Mouse (Mus musculus): ENCODE measurements around the gene Tjp3. TPM values are rescaled to one million over a fixed set of nuclear protein-coding genes. Genes with fewer than 3 reads are reported as not detected.

Tjp3 gene
- polyA plus RNA-seq, 1 experiment from 2014 or later = 21.6 TPM

DNA sequence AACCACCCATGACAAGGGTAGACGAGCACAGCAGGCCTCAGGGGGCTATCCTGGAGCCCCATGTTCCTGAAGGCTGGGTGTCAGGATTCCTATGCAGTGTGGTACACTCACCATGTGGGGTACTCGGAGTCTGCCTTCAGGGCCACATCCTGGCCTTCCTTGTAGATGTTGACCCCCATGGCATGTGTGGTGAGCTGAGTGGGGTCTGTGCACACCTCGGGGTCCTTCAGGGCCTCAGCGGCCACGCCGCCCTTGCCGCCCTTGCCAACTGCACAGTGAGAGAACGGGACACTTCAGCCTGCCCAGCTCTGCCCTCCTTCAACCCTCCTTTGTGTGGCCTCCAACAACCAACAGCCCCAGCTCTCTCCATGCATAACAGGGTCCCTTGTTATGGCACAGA, 25.8 kb downstream of the Tjp3 start:
- peaks cover 6% of the 10 kb centered on the region for H3K4me1 ChIP-seq (ENCODE audit: control insufficient read depth, insufficient read depth, low read length)
- H3K9me3 ChIP-seq (ENCODE audit: control insufficient read depth, low read depth, low read length) = peaks cover 3% of the 10 kb centered on the region; the same call in 1 of the 2 replicates
- H3K9ac ChIP-seq (replicated peaks; ENCODE audit: low read depth, low read length) = no peak overlapping the region
- H3K36me3 ChIP-seq (ENCODE audit: control insufficient read depth, insufficient read depth, low read length) = peaks cover 24% of the 10 kb centered on the region; the same call in 1 of the 2 replicates
- WGBS = 94% methylated on average over 8 of the region's 8 CpGs
- H3K27me3 ChIP-seq (ENCODE audit: control insufficient read depth, insufficient read depth, low read length) = no peaks in the 10 kb centered on the region
- ATAC-seq (ENCODE audit: insufficient number of reproducible peaks, insufficient read depth, low FRiP score, low read depth) = no peak
- no peak overlapping the region; the same call in 1 of the 2 replicates for H3K4me3 ChIP-seq (ENCODE audit: low read depth, low read length)
- no peak overlapping the region for H3K27ac ChIP-seq (ENCODE audit: low read length)
- peak overlapping the region; percentile 60 for H3K4me2 ChIP-seq (replicated peaks; ENCODE audit: low read depth, low read length)

DNA sequence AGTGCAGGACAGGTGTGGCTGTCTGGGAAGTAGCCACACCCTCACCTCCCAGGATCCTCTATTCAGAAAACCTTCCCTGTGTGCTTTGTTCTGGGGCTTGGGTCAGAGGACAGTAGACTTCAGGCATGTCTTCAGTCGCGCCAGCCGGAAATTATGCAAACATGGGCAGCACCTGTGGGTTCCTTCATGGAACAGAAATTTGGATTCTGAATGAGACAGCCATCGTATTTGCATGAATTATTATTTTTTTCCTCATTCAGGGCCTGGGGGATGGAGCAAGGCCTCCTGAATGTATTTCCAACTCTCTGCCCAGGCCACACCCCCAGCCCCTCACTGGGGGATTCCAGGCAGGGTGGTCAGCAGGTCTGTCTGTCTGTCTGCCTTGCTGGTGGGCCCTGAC, 30.4 kb downstream of the Tjp3 start:
- H3K4me2 ChIP-seq (replicated peaks; ENCODE audit: low read depth, low read length) = no peak overlapping the region
- no peak overlapping the region for H3K9ac ChIP-seq (replicated peaks; ENCODE audit: low read depth, low read length)
- peaks cover 24% of the 10 kb centered on the region; the same call in 1 of the 2 replicates for H3K36me3 ChIP-seq (ENCODE audit: control insufficient read depth, insufficient read depth, low read length)
- no peak overlapping the region for H3K4me3 ChIP-seq (ENCODE audit: low read depth, low read length)
- WGBS = 97% methylated on average over 4 of the region's 4 CpGs
- H3K27me3 ChIP-seq (ENCODE audit: control insufficient read depth, insufficient read depth, low read length) = peaks cover 19% of the 10 kb centered on the region
- H3K9me3 ChIP-seq (ENCODE audit: control insufficient read depth, low read depth, low read length) = peaks cover 6% of the 10 kb centered on the region; the same call in 1 of the 2 replicates
- no peak overlapping the region for H3K27ac ChIP-seq (ENCODE audit: low read length)
- peaks cover 8% of the 10 kb centered on the region; the same call in 1 of the 2 replicates for H3K4me1 ChIP-seq (ENCODE audit: control insufficient read depth, insufficient read depth, low read length)
- no peak for ATAC-seq (ENCODE audit: insufficient number of reproducible peaks, insufficient read depth, low FRiP score, low read depth)

DNA sequence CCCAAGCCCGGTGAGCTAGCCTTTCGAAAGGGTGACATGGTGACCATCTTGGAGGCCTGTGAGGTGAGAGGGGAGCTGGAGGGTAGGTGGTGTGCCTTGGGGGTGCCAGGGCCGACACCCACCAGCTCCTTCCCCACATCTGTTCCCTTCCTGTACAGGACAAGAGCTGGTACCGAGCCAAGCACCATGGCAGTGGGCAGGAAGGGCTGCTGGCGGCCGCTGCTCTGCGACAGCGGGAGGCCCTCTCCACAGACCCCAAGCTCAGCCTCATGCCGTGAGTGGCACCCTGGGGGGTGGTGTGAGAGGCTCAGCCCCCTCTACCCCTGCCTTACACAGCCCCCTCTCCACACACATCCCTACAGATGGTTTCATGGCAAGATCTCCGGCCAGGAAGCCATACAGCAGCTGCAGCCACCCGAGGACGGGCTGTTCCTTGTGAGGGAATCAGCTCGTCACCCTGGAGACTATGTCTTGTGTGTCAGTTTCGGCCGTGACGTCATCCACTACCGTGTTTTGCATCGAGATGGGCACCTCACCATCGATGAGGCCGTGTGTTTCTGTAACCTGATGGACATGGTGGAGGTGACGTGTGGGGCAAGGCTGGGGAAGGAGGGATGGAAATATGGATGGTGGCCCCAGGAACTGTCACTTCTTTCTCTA, 32.0 kb downstream of the Tjp3 start:
- 45% methylated on average over 21 of the region's 21 CpGs for WGBS
- no peak overlapping the region for H3K27ac ChIP-seq (ENCODE audit: low read length)

DNA sequence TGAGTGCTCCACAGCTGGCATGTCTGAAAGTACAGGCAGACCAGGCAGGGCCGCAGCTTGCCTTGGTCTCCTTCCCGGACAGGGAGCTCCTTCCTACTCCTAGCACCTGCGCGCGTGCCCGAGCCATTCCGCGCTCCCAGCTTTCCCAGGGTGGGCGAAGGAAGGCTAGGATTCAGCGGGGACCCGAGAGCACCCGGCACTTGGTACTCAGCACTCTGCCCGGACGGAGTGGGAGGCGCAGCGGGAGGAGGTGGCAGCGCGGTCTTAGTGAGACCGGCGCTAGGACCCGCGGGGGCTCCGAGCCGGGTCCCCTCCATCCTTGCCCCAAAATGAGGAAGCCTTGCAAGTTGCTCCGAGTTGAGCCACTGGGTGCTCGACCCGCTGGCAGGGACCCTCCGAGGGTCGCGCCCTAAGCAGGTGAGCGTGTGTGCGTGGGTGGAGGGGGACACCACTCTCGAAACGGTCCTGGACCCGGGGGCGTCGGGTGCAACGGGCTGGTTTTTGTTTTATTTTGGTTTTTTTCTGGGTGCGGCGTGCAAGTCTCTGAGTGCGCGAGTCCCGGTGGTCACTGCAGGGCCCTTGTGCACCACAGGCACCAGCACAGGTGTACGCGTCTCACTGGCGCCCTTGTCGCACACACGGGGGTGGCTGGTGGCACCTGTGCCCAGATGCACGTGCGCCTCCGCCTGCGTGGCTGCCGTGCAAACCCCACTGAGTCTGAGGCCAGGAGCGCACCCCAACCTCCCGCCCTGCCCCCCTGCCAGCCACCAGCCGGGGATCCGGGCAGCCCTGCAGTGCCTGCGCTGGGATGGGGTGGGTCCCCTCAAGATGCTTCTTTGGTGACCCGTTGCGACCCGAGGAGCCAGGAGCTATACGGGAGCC, 34.0 kb downstream of the Tjp3 start:
- H3K27me3 ChIP-seq (ENCODE audit: control insufficient read depth, insufficient read depth, low read length) = peaks cover 28% of the 10 kb centered on the region
- H3K4me1 ChIP-seq (ENCODE audit: control insufficient read depth, insufficient read depth, low read length) = peaks cover 8% of the 10 kb centered on the region; the same call in 1 of the 2 replicates
- peaks cover 6% of the 10 kb centered on the region; the same call in 1 of the 2 replicates for H3K9me3 ChIP-seq (ENCODE audit: control insufficient read depth, low read depth, low read length)
- peak overlapping the region; percentile 76 for H3K4me2 ChIP-seq (replicated peaks; ENCODE audit: low read depth, low read length)
- no peak for ATAC-seq (ENCODE audit: insufficient number of reproducible peaks, insufficient read depth, low FRiP score, low read depth)
- H3K4me3 ChIP-seq (ENCODE audit: low read depth, low read length) = peak overlapping the region; percentile 43
- 2% methylated on average over 61 of the region's 62 CpGs for WGBS
- no peaks in the 10 kb centered on the region for H3K36me3 ChIP-seq (ENCODE audit: control insufficient read depth, insufficient read depth, low read length)
- H3K9ac ChIP-seq (replicated peaks; ENCODE audit: low read depth, low read length) = peak overlapping the region; percentile 28; the same call in 1 of the 2 replicates
- no peak overlapping the region for H3K27ac ChIP-seq (ENCODE audit: low read length)

More for the DNA sequence above, 32.0 kb downstream of the Tjp3 start:
- peaks cover 8% of the 10 kb centered on the region; the same call in 1 of the 2 replicates for H3K4me1 ChIP-seq (ENCODE audit: control insufficient read depth, insufficient read depth, low read length)
- H3K27me3 ChIP-seq (ENCODE audit: control insufficient read depth, insufficient read depth, low read length) = peaks cover 19% of the 10 kb centered on the region
- no peak for ATAC-seq (ENCODE audit: insufficient number of reproducible peaks, insufficient read depth, low FRiP score, low read depth)
- H3K9me3 ChIP-seq (ENCODE audit: control insufficient read depth, low read depth, low read length) = peaks cover 6% of the 10 kb centered on the region; the same call in 1 of the 2 replicates
- no peak overlapping the region for H3K4me3 ChIP-seq (ENCODE audit: low read depth, low read length)
- H3K36me3 ChIP-seq (ENCODE audit: control insufficient read depth, insufficient read depth, low read length) = peaks cover 11% of the 10 kb centered on the region; the same call in 1 of the 2 replicates
- H3K4me2 ChIP-seq (replicated peaks; ENCODE audit: low read depth, low read length) = no peak overlapping the region
- no peak overlapping the region for H3K9ac ChIP-seq (replicated peaks; ENCODE audit: low read depth, low read length)

DNA sequence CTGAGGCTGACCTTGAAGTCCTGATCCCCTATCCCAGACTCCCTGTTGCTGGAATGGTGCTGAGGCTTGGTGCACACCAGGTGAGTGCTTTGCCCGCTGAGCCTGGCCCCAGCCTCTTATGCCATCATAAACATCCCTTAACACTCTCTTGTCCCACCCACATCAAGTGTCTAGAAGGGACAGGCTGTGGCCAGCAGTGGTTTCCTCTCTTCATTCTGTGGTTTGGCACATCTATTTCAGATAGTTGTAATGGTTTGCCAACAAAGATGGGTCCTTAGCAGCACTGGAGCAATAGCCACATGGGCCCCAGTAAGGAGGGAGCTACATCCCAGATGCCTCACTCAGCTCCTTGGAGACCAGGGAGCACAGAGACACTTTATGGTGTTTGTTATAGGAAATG, 36.5 kb downstream of the Tjp3 start:
- H3K27ac ChIP-seq (ENCODE audit: low read length) = no peak overlapping the region
- no peaks in the 10 kb centered on the region for H3K9me3 ChIP-seq (ENCODE audit: control insufficient read depth, low read depth, low read length)
- H3K9ac ChIP-seq (replicated peaks; ENCODE audit: low read depth, low read length) = no peak overlapping the region
- peaks cover 8% of the 10 kb centered on the region; the same call in 1 of the 2 replicates for H3K4me1 ChIP-seq (ENCODE audit: control insufficient read depth, insufficient read depth, low read length)
- no peaks in the 10 kb centered on the region for H3K36me3 ChIP-seq (ENCODE audit: control insufficient read depth, insufficient read depth, low read length)
- H3K27me3 ChIP-seq (ENCODE audit: control insufficient read depth, insufficient read depth, low read length) = peaks cover 32% of the 10 kb centered on the region
- 37% methylated on average over 1 of the region's 1 CpGs for WGBS
- no peak overlapping the region for H3K4me3 ChIP-seq (ENCODE audit: low read depth, low read length)
- H3K4me2 ChIP-seq (replicated peaks; ENCODE audit: low read depth, low read length) = no peak overlapping the region
- no peak for ATAC-seq (ENCODE audit: insufficient number of reproducible peaks, insufficient read depth, low FRiP score, low read depth)

DNA sequence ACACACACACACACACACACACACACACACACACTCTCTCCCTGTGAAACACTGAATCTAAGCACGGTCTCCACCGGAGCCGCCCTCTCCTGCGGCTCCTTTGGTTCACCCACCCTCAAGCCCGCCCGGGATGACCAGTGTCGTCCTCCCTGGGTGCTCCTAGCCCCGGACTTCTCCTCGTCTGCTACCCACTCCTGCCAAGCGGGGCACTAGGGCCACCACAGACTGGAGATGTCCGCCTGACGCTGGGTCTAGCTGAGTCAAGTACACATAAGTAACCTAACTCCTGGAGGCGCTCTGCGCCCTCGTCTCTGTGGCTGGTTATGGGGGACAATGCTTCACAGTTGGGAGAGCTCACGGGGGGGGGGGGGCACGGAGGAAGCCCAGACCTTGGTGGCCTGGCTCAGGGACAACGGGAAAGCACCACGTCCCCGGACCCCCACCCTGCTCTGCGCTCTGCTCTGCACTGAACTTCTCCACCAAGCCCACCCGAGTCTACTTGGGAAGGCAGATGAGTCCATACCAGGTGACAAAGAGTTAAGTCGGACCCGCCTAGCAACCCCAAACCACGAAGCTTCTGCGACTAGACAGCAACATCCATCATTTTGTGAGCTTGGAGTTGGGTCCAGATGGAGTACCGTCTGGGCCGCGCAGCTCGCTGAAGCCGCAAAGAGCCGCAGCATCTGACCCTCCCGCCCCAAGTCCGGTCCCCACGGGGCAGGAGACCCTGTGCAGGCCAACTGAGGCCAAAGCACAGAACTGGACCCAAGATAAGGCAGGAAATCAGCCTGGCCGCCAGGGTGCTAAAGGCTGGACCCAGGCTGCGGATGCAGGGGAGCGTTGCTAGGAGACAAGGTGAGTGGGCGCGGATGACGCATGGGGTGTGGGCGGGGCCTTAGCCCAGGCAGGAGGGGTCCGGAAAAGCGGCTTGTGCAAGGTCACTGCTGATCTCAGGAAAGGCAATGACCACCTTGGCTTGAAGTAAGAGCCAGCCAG, 38.7 kb downstream of the Tjp3 start, which contains the start of gene Matk:
Matk (plus strand) TSS at position 512 of the 996 bp plus-strand sequence.
- Histone ChIP-seq H3K4me3 (ENCODE audit: low read depth, low read length) (peak within 1 kb of the TSS; percentile 12; the same call in 1 of the 2 replicates), H3K4me2 (replicated peaks; ENCODE audit: low read depth, low read length) (peak within 1 kb of the TSS; percentile 23; the same call in 1 of the 2 replicates), H3K36me3 (ENCODE audit: control insufficient read depth, insufficient read depth, low read length) (no peaks in the 10 kb centered on the region), H3K9ac (replicated peaks; ENCODE audit: low read depth, low read length) (no peak within 1 kb of the TSS), H3K27ac (ENCODE audit: low read length) (no peak within 1 kb of the TSS), H3K9me3 (ENCODE audit: control insufficient read depth, low read depth, low read length) (no peaks in the 10 kb centered on the region), H3K27me3 (ENCODE audit: control insufficient read depth, insufficient read depth, low read length) (peaks cover 22% of the 10 kb centered on the region), H3K4me1 (ENCODE audit: control insufficient read depth, insufficient read depth, low read length) (peaks cover 6% of the 10 kb centered on the region; the same call in 1 of the 2 replicates)
- WGBS = 10% methylated on average over 43 of the region's 44 CpGs
- 0 out of 2 replicates have a peak, but pooled peaks have one; percentile 19 for ATAC-seq (ENCODE audit: insufficient number of reproducible peaks, insufficient read depth, low FRiP score, low read depth)

DNA sequence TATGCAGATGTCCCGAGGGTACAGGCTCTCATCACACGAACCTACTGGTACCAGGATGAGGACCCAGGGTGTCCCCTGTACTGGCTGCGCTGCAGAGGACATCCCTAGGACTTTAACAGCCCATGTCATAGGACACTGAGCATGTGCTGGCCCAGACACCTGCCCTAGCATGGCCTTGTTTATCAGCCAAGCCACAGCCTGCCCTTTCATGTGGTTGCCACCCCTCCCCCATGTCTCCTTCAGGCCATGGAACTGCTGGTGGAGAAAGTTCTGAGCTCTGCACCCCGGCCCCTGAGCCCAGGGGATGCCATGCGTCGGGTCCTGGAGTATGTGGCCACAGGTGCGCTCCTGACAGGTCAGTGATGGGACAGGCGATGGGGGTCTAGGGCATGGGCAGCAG, 41.9 kb downstream of the Tjp3 start:
- H3K9ac ChIP-seq (replicated peaks; ENCODE audit: low read depth, low read length) = no peak overlapping the region
- no peak overlapping the region for H3K4me3 ChIP-seq (ENCODE audit: low read depth, low read length)
- peaks cover 13% of the 10 kb centered on the region for H3K27me3 ChIP-seq (ENCODE audit: control insufficient read depth, insufficient read depth, low read length)
- 81% methylated on average over 8 of the region's 8 CpGs for WGBS
- no peaks in the 10 kb centered on the region for H3K4me1 ChIP-seq (ENCODE audit: control insufficient read depth, insufficient read depth, low read length)
- no peaks in the 10 kb centered on the region for H3K9me3 ChIP-seq (ENCODE audit: control insufficient read depth, low read depth, low read length)
- H3K36me3 ChIP-seq (ENCODE audit: control insufficient read depth, insufficient read depth, low read length) = no peaks in the 10 kb centered on the region
- ATAC-seq (ENCODE audit: insufficient number of reproducible peaks, insufficient read depth, low FRiP score, low read depth) = no peak
- H3K27ac ChIP-seq (ENCODE audit: low read length) = no peak overlapping the region
- H3K4me2 ChIP-seq (replicated peaks; ENCODE audit: low read depth, low read length) = no peak overlapping the region
